In genomic region chr4:124400741-124401140, GRCm38 (mm10) we compare ENCODE assay signal across 10 mouse cellular contexts.
DNase-seq lines count a peak whose midpoint lies in the region; ATAC-seq and TF ChIP-seq lines count a peak whose summit lies in the region.
"Had no signal": no experiment of that assay in that cellular context is flagged by ENCODE, and none has a peak within 500 bp of the region (broad histone marks: within the 10 kb centered on the region; RNA-seq: fewer than 3 reads in every experiment).

No protein-coding gene starts in this region.

- 0 out of 2 replicates have a peak, but pooled peaks have one; percentile 18 for ATAC-seq in embryonic facial prominence, embryonic 11.5 days (replicated peaks; ENCODE audit: insufficient number of reproducible peaks, low FRiP score, low TSS enrichment, low read depth)
- ATAC-seq in forebrain, embryonic 16.5 days: peak; percentile 70
- no peak for ATAC-seq in lung, postnatal 0 days

- no peak for TF ChIP-seq CTCF in lung, postnatal 0 days (IDR thresholded peaks at IDR 0.05)

- no peaks in the 10 kb centered on the region for H3K27me3 ChIP-seq in embryonic facial prominence, embryonic 11.5 days (ENCODE audit: control insufficient read depth, insufficient read depth, low read length)
- peaks cover 60% of the 10 kb centered on the region for H3K27me3 ChIP-seq in embryonic facial prominence, embryonic 10.5 days (replicated peaks; ENCODE audit: low read depth, poor library complexity, severe bottlenecking)
- H3K27me3 ChIP-seq in forebrain, embryonic 16.5 days (replicated peaks; ENCODE audit: control insufficient read depth, insufficient read depth, low read length): peaks cover 3% of the 10 kb centered on the region
- no peaks in the 10 kb centered on the region for H3K27me3 ChIP-seq in lung, postnatal 0 days (replicated peaks; ENCODE audit: insufficient read depth, low read length)

- no peak for TF ChIP-seq EP300 in lung, postnatal 0 days (IDR thresholded peaks at IDR 0.05)

- H3K4me1 ChIP-seq in embryonic facial prominence, embryonic 11.5 days (ENCODE audit: control insufficient read depth, insufficient read depth, low read length): no peaks in the 10 kb centered on the region
- peaks cover 24% of the 10 kb centered on the region for H3K4me1 ChIP-seq in embryonic facial prominence, embryonic 10.5 days
- H3K4me1 ChIP-seq in forebrain, embryonic 16.5 days (replicated peaks; ENCODE audit: control insufficient read depth, insufficient read depth, low read length): peaks cover 18% of the 10 kb centered on the region
- H3K4me1 ChIP-seq in lung, postnatal 0 days (ENCODE audit: insufficient read depth, low read depth, low read length): no peaks in the 10 kb centered on the region

- WGBS in embryonic facial prominence, embryonic 11.5 days: 76% methylated on average over 8 of the region's 8 CpGs
- WGBS in embryonic facial prominence, embryonic 10.5 days: 82% methylated on average over 8 of the region's 8 CpGs
- 43% methylated on average over 8 of the region's 8 CpGs for WGBS in forebrain, embryonic 16.5 days
- WGBS in lung, postnatal 0 days: 51% methylated on average over 8 of the region's 8 CpGs

- no peak for DNase-seq in embryonic facial prominence, embryonic 11.5 days (ENCODE audit: low spot score)
- no peak for DNase-seq in embryonic facial prominence, embryonic 10.5 days (ENCODE audit: low spot score)
- DNase-seq in left cerebral cortex, adult 8-10 months (ENCODE audit: low spot score in 2 of 2): peak; percentile 49 to 83
- peak; percentile 67 to 76 for DNase-seq in right cerebral cortex, postnatal 36 days (ENCODE audit: low spot score in 2 of 2)
- DNase-seq in cerebellum, adult 9-11 months: no peak
- DNase-seq in lung, postnatal 0 days (ENCODE audit: low spot score): no peak
- no peak for DNase-seq in gastrocnemius, postnatal 14 days
- DNase-seq: gastrocnemius, postnatal 36 days had no signal

- no peak overlapping the region for H3K9ac ChIP-seq in embryonic facial prominence, embryonic 11.5 days (replicated peaks; ENCODE audit: low read length)
- no peak overlapping the region for H3K9ac ChIP-seq in forebrain, embryonic 16.5 days (replicated peaks; ENCODE audit: low read depth, low read length)
- H3K9ac ChIP-seq in lung, postnatal 0 days (replicated peaks; ENCODE audit: low read depth): no peak overlapping the region
- H3K9ac ChIP-seq: hindbrain, embryonic 15.5 days had no signal

- intact Hi-C loops in gastrocnemius, postnatal 14 days (cut with DNase I; ENCODE audit: low total_unique reads): no loop called here

- H3K27ac ChIP-seq in embryonic facial prominence, embryonic 11.5 days (replicated peaks; ENCODE audit: low read depth, low read length): no peak overlapping the region
- H3K27ac ChIP-seq in embryonic facial prominence, embryonic 10.5 days (replicated peaks): no peak overlapping the region
- peak overlapping the region; percentile 43 for H3K27ac ChIP-seq in forebrain, embryonic 16.5 days (ENCODE audit: low read length)
- H3K27ac ChIP-seq in lung, postnatal 0 days (ENCODE audit: low read length): no peak overlapping the region
- H3K27ac ChIP-seq: hindbrain, embryonic 15.5 days had no signal

- H3K9me3 ChIP-seq in embryonic facial prominence, embryonic 11.5 days (replicated peaks; ENCODE audit: control insufficient read depth, low read length): no peaks in the 10 kb centered on the region
- no peaks in the 10 kb centered on the region for H3K9me3 ChIP-seq in embryonic facial prominence, embryonic 10.5 days
- H3K9me3 ChIP-seq in forebrain, embryonic 16.5 days (ENCODE audit: control insufficient read depth, low read length): no peaks in the 10 kb centered on the region
- no peaks in the 10 kb centered on the region for H3K9me3 ChIP-seq in lung, postnatal 0 days (ENCODE audit: low read length)
- H3K9me3 ChIP-seq: hindbrain, embryonic 15.5 days had no signal

- no peak overlapping the region for H3K4me3 ChIP-seq in embryonic facial prominence, embryonic 11.5 days (ENCODE audit: low read depth, low read length)
- no peak overlapping the region for H3K4me3 ChIP-seq in embryonic facial prominence, embryonic 10.5 days
- no peak overlapping the region for H3K4me3 ChIP-seq in forebrain, embryonic 16.5 days (replicated peaks; ENCODE audit: low read length)
- H3K4me3 ChIP-seq in lung, postnatal 0 days (ENCODE audit: low read depth, low read length): no peak overlapping the region
- H3K4me3 ChIP-seq: hindbrain, embryonic 15.5 days had no signal

- H3K36me3 ChIP-seq in embryonic facial prominence, embryonic 11.5 days (replicated peaks; ENCODE audit: control insufficient read depth, insufficient read depth, low read depth, low read length): no peaks in the 10 kb centered on the region
- no peaks in the 10 kb centered on the region for H3K36me3 ChIP-seq in embryonic facial prominence, embryonic 10.5 days (replicated peaks)
- H3K36me3 ChIP-seq in forebrain, embryonic 16.5 days (ENCODE audit: control insufficient read depth, insufficient read depth): no peaks in the 10 kb centered on the region
- H3K36me3 ChIP-seq in lung, postnatal 0 days (ENCODE audit: insufficient read depth, low read length): no peaks in the 10 kb centered on the region
- H3K36me3 ChIP-seq: hindbrain, embryonic 15.5 days had no signal

- H3K4me2 ChIP-seq in embryonic facial prominence, embryonic 11.5 days (ENCODE audit: low read depth, low read length): no peak overlapping the region
- no peak overlapping the region for H3K4me2 ChIP-seq in forebrain, embryonic 16.5 days (ENCODE audit: low read length)
- H3K4me2 ChIP-seq in lung, postnatal 0 days (replicated peaks; ENCODE audit: low read depth, low read length): no peak overlapping the region
- H3K4me2 ChIP-seq: hindbrain, embryonic 15.5 days had no signal

Comparison
In these comparisons a context has a peak if more than half of its experiments do, and no peak if none do; other contexts are left out.
1. DNase-seq: peak in left cerebral cortex, adult 8-10 months (2 of 2) and right cerebral cortex, postnatal 36 days (2 of 2); none in embryonic facial prominence, embryonic 11.5 days (single experiment), embryonic facial prominence, embryonic 10.5 days (single experiment), cerebellum, adult 9-11 months (single experiment), lung, postnatal 0 days (single experiment) and gastrocnemius, postnatal 14 days (single experiment).